Mouse (Mus musculus) E14TG2a.4 (cell line): Measurements from ENCODE around the gene Lama2.

ENCODE experiments used
- CTCF ChIP-seq: conservative IDR thresholded peaks from 2 replicates; pipeline ENCODE4 v1.5.1; 2014; ENCODE audit warnings: low read length
- NANOG ChIP-seq: IDR thresholded peaks from 2 replicates; pipeline ENCODE4 v1.6.1; 2014; ENCODE audit warnings: borderline replicate concordance, low read length, mixed read lengths
- POU5F1 ChIP-seq: IDR thresholded peaks from 2 replicates; pipeline ENCODE4 v1.6.1; 2014; ENCODE audit warnings: low read length, borderline replicate concordance

DNA sequence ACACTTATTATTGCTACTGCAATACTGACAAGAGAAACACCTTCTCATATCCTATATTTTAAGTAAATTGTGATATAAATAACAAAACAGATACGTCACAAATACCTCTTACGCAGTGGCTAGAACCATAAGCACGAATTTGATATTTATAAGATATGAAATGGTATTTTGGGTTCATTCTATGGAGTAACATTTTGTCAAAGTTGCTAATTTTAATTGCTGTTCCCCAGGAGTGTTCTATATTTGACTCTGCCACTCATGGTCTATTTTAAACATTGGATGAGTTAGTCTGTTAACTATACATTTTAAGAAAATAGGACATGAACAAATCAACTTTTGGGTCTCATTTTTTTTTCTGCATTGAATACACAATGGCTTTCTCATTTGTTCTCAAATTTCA lies 469.3 kb downstream of the Lama2 start:
- no peak for TF ChIP-seq CTCF
- no peak for TF ChIP-seq NANOG
- TF ChIP-seq POU5F1 = no peak
